Mouse (Mus musculus) heart, postnatal 0 days (tissue): ENCODE measurements around the gene Rps11. TPM values are rescaled to one million over a fixed set of nuclear protein-coding genes. Genes with fewer than 3 reads are reported as not detected.

Experiments used
- ATAC-seq: fragments of 200-750 bp; cut with Nextera tagmentation; 2 replicates; pipeline ENCODE4 v1.8.0; 2017; ENCODE audit warnings: low read depth, moderate number of reproducible peaks, moderate library complexity; ENCODE audit not compliant: insufficient read depth
- DNase-seq: peaks from one replicate; pipeline ENCODE4 v3.0.0-alpha.2; 2016; ENCODE audit warnings: low spot score
- H3K27ac ChIP-seq: fragments of 300-500 bp; sonication (generic); 2 replicates; pipeline ENCODE4 v1.5.1; 2014; ENCODE audit warnings: low read depth, mild to moderate bottlenecking
- H3K27me3 ChIP-seq: fragments of 300-500 bp; sonication (generic); 2 replicates; pipeline ENCODE4 v1.6.1; 2014; ENCODE audit warnings: low read length, mixed read lengths; ENCODE audit not compliant: control insufficient read depth, insufficient read depth
- H3K36me3 ChIP-seq: fragments of 300-500 bp; sonication (generic); replicated peaks from 2 replicates; pipeline ENCODE4 v1.6.1; 2014; ENCODE audit warnings: low read length, mixed read lengths; ENCODE audit not compliant: control insufficient read depth, insufficient read depth
- H3K4me1 ChIP-seq: fragments of 300-500 bp; sonication (generic); 2 replicates; pipeline ENCODE4 v1.6.1; 2014; ENCODE audit warnings: antibody characterized with exemption; ENCODE audit not compliant: control insufficient read depth, insufficient read depth
- H3K4me2 ChIP-seq: fragments of 300-500 bp; sonication (generic); 2 replicates; pipeline ENCODE4 v1.6.1; 2014; ENCODE audit warnings: low read depth, mild to moderate bottlenecking, low read length, moderate library complexity
- H3K4me3 ChIP-seq: fragments of 300-500 bp; sonication (generic); 2 replicates; pipeline ENCODE4 v1.5.1; 2014; ENCODE audit warnings: low read depth, low read length
- H3K9ac ChIP-seq: fragments of 300-500 bp; sonication (generic); replicated peaks from 2 replicates; pipeline ENCODE4 v1.6.1; 2014; ENCODE audit warnings: low read depth, low read length, mixed read lengths
- H3K9me3 ChIP-seq: fragments of 300-500 bp; sonication (generic); replicated peaks from 2 replicates; pipeline ENCODE4 v1.6.1; 2016; ENCODE audit warnings: low read length; ENCODE audit not compliant: control insufficient read depth
- CTCF ChIP-seq: IDR thresholded peaks from 2 replicates; pipeline ENCODE4 v1.5.1; 2016; ENCODE audit warnings: antibody characterized with exemption, control low read depth, low read depth
- EP300 ChIP-seq: IDR thresholded peaks from 2 replicates; pipeline ENCODE4 v1.6.1; 2016; ENCODE audit warnings: antibody characterized with exemption, low read depth
- WGBS: fragments of 180-500 bp; shearing (Covaris S2); extraction: QIAGEN DNeasy Blood & Tissue Kit; methylation state at CpG from one replicate; pipeline ENCODE4 v1.1.7; 2014; 5-methylcytosine and 5-hydroxymethylcytosine counted together
- polyA plus RNA-seq: library from polyadenylated mRNA; unstranded; fragments of >200 nt; fragmentation: Nextera tagmentation; extraction: Ambion mirVana; gene quantifications from 2 replicates; pipeline ENCODE4 v1.2.1, GENCODE M21; 2015
- total RNA-seq: library from RNA; depleted of rRNA; stranded (reverse); fragments of >200 nt; gene quantifications from 2 replicates; pipeline ENCODE4 v1.2.3, GENCODE M21; 2014; ENCODE audit warnings: low replicate concordance

Rps11 gene
- total and polyA plus RNA-seq, 2 experiments from 2014 or later, result 730 to 1,247 TPM

DNA sequence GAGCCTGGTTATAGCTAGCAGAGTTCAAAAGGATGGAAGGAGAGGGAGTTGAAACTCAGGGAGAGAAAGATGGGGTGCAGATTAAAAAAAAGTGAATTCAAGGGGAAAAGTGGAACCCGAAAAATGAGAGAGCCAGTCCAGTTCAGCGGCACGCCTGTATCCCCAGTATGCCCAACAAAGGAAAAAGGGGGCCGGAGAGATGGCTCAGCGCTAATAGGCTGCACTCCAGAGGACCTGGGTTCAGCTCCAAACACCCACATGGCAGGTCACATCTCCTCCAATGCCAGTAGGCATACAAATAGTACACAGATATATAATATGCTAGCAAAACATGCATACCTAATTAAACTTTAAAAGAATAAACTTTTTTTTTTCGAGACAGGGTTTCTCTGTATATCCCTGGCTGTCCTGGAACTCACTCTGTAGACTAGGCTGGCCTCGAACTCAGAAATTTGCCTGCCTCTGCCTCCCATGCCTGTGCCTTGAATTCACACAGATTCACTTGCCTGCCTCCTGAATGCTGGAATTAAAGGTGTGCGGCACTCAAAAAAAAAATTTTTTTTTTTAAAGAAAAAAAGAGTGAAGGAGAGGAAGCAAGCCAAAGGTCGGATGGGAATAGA, 38.9 kb upstream of the Rps11 start:
- TF ChIP-seq CTCF (no peak), EP300 (no peak)
- no peaks in the 10 kb centered on the region for H3K9me3 ChIP-seq
- H3K4me2 ChIP-seq, result no peak overlapping the region
- H3K4me3 ChIP-seq, result no peak overlapping the region; the same call in 1 of the 2 replicates
- H3K27ac ChIP-seq, result no peak overlapping the region
- no peak for ATAC-seq
- 0 out of 2 replicates have a peak, but pooled peaks cover 6% of the 10 kb centered on the region for H3K4me1 ChIP-seq
- no peak overlapping the region for H3K9ac ChIP-seq
- WGBS, result 73% methylated on average over 9 of the region's 9 CpGs
- DNase-seq, result no peak
- peaks cover 7% of the 10 kb centered on the region; the same call in 1 of the 2 replicates for H3K36me3 ChIP-seq
- peaks cover 56% of the 10 kb centered on the region for H3K27me3 ChIP-seq

DNA sequence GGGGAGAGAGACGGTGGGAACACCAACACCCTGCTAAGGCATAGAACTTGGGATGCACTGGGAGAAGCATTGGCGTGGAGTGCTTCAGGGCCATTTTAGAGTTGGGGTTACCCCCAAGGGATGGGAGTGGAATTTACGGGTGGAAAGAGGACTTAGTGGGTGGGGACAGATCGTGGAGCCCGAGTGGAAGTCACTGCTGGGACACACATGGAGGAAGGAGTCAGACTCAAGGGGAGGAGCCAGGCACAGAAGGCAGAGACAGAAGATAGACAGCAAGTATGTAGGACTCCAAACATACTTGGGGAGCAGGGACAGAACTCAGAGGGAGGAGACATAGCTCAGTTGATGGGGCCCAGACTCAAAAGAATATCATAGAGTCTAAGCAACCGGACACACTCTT, 38.3 kb upstream of the Rps11 start:
- H3K27me3 ChIP-seq, result peaks cover 50% of the 10 kb centered on the region
- H3K4me2 ChIP-seq, result peak overlapping the region; percentile 67
- DNase-seq (no peak), ATAC-seq (no peak)
- no peaks in the 10 kb centered on the region for H3K9me3 ChIP-seq
- WGBS, result 23% methylated on average over 6 of the region's 6 CpGs
- peaks cover 10% of the 10 kb centered on the region; the same call in 1 of the 2 replicates for H3K36me3 ChIP-seq
- no peak overlapping the region for H3K27ac ChIP-seq
- 0 out of 2 replicates have a peak, but pooled peaks cover 6% of the 10 kb centered on the region for H3K4me1 ChIP-seq
- peak overlapping the region; percentile 41 for H3K4me3 ChIP-seq
- TF ChIP-seq CTCF, result no peak
- TF ChIP-seq EP300, result no peak
- no peak overlapping the region for H3K9ac ChIP-seq

DNA sequence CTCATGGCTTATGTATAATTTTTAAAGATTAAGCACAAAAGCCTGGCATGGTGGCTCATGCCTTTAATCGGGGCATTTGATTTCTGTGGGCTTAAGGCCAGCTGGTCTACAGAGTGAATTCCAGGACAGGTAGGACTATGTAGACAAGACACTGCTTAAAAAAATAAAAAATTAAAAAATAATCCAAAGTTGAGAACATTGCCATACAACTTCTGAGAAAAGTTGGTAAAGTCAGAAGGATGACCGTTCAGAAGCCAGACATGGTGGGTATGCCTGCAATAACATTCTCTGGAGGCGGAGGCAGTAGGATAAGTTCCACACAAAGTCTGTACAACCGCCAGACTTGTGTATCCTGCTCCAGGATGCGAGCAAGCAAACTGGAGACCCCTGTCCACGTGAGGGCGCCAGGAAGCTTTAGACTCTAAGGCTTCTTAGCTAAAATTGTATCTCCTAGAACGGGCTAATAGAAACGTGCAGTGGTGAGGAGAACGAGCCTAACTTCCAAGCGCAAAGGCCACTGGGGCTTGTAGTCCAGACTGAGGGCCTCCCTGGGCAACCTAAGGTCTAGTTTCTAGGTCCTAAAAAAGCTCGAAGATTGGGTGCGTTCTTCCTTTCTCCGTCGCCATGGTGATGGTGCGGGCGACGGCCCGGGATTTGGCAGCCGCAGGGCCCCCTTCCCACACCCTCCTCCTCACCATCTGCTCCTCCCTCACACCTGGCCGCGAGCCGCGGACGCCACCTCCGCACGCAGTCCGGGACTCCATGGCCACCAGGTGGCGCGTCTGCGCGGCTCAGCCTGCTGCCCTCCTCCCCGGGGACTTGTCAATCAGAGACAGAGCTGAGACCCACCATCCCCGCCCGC, 37.6 kb upstream of the Rps11 start:
- WGBS, result 4% methylated on average over 33 of the region's 35 CpGs
- peak; percentile 83 for ATAC-seq
- peak overlapping the region; percentile 67 for H3K4me2 ChIP-seq

DNA sequence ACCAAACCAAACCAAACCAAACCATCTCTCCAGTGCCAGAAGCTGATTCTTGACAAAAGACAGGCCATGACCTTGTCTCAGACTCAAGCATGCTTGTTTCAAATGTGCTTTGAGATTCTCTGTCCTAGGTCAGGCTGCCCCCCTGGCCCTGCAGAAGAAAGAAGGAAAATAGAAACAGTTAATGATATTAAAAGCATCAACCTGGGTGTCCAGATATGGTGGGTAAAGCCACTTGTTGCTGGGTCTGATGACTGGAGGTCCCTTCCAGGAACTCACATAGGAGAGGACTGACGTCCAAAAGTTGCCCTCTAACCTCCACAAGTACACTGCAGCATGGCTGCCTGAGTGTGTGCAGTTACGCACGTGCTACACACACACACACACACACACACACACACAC, 36.6 kb upstream of the Rps11 start:
- no peak for TF ChIP-seq CTCF
- TF ChIP-seq EP300, result no peak
- no peak overlapping the region for H3K9ac ChIP-seq
- peaks cover 11% of the 10 kb centered on the region; the same call in 1 of the 2 replicates for H3K36me3 ChIP-seq
- H3K9me3 ChIP-seq, result no peaks in the 10 kb centered on the region
- ATAC-seq (no peak), DNase-seq (no peak)
- WGBS, result 78% methylated on average over 3 of the region's 3 CpGs
- no peak overlapping the region for H3K4me3 ChIP-seq
- H3K27me3 ChIP-seq, result peaks cover 35% of the 10 kb centered on the region
- H3K4me2 ChIP-seq, result no peak overlapping the region
- H3K4me1 ChIP-seq, result 0 out of 2 replicates have a peak, but pooled peaks cover 6% of the 10 kb centered on the region
- H3K27ac ChIP-seq, result no peak overlapping the region

More for the DNA sequence above, 37.6 kb upstream of the Rps11 start:
- Histone ChIP-seq H3K27me3 (peaks cover 43% of the 10 kb centered on the region), H3K4me1 (0 out of 2 replicates have a peak, but pooled peaks cover 6% of the 10 kb centered on the region), H3K27ac (no peak overlapping the region), H3K9ac (no peak overlapping the region), H3K36me3 (peaks cover 11% of the 10 kb centered on the region; the same call in 1 of the 2 replicates), H3K4me3 (peak overlapping the region; percentile 41), H3K9me3 (no peaks in the 10 kb centered on the region)
- TF ChIP-seq EP300 (no peak), CTCF (peak; percentile 75)
- peak; percentile 83 for DNase-seq

DNA sequence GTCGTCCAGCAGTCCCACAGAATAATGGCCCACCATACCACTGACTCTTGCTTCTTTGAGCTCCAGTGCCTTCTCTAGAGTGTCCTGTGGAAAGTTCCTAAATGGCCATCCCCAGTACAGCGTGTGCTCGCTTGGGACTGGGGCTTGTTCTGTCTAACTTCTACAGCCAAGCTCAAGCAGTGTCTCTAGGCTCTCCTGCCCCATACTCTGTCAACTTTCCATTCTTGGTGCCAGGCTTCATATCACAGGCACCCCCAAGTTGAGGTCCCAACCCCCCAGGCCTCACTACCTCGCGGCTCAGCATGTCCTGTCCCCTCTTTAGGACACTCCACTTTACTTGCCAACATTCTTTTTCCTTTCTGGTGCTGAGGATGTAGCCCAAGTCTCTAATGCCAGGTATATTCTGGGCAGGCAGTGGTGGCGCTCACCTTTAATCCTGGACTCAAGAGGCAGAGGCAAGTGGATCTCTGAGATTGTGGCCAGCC, 36.1 kb upstream of the Rps11 start:
- no peak overlapping the region for H3K27ac ChIP-seq
- DNase-seq (no peak), ATAC-seq (no peak)
- H3K27me3 ChIP-seq, result peaks cover 30% of the 10 kb centered on the region
- no peak overlapping the region for H3K4me2 ChIP-seq
- H3K4me1 ChIP-seq, result 0 out of 2 replicates have a peak, but pooled peaks cover 6% of the 10 kb centered on the region
- TF ChIP-seq CTCF, result no peak
- no peak for TF ChIP-seq EP300
- peaks cover 11% of the 10 kb centered on the region; the same call in 1 of the 2 replicates for H3K36me3 ChIP-seq
- WGBS, result 93% methylated on average over 6 of the region's 6 CpGs
- no peaks in the 10 kb centered on the region for H3K9me3 ChIP-seq
- H3K9ac ChIP-seq, result no peak overlapping the region
- H3K4me3 ChIP-seq, result no peak overlapping the region
